Mouse (Mus musculus) cerebellum, adult 11-12 months (tissue): ENCODE measurements around the gene Mark4.
A peak's percentile ranks its signal among the peaks of the same experiment; 100 is the strongest.

Source experiments
- DNase-seq: peaks from one replicate; pipeline ENCODE4 v3.0.0; 2022

The Mark4 gene

GRCm38 (mm10) chr7:19432475-19432874 is 26.1 kb downstream of the Mark4 start:
- no peak for DNase-seq

- no peak for DNase-seq
These were observed 28.2 kb downstream of the Mark4 start for GRCm38 (mm10) chr7:19430402-19430801.

GRCm38 (mm10) chr7:19429726-19430125 is 28.9 kb downstream of the Mark4 start:
- peak; percentile 55 for DNase-seq

GRCm38 (mm10) chr7:19427999-19428650 is 30.5 kb downstream of the Mark4 start:
- no peak for DNase-seq

GRCm38 (mm10) chr7:19426888-19427287 is 31.7 kb downstream of the Mark4 start:
- DNase-seq: no peak

GRCm38 (mm10) chr7:19426349-19426748 is 32.3 kb downstream of the Mark4 start:
- DNase-seq: no peak

GRCm38 (mm10) chr7:19424051-19424450 is 34.6 kb downstream of the Mark4 start:
- no peak for DNase-seq

GRCm38 (mm10) chr7:19423083-19423482 is 35.5 kb downstream of the Mark4 start:
- no peak for DNase-seq

GRCm38 (mm10) chr7:19420821-19421636 is 37.6 kb downstream of the Mark4 start:
- peak; percentile 87 for DNase-seq

- no peak for DNase-seq
These were observed 38.5 kb downstream of the Mark4 start for GRCm38 (mm10) chr7:19420121-19420520.

- no peak for DNase-seq
These were observed 42.0 kb downstream of the Mark4 start for GRCm38 (mm10) chr7:19416590-19416989.

GRCm38 (mm10) chr7:19413525-19413924 is 45.1 kb downstream of the Mark4 start:
- DNase-seq: no peak

GRCm38 (mm10) chr7:19411783-19412182 is 46.8 kb downstream of the Mark4 start:
- no peak for DNase-seq

GRCm38 (mm10) chr7:19410766-19411344 is 47.8 kb downstream of the Mark4 start:
- no peak for DNase-seq

- DNase-seq: no peak
These were observed 48.9 kb downstream of the Mark4 start for GRCm38 (mm10) chr7:19409753-19410152.

GRCm38 (mm10) chr7:19405417-19405816 is 53.2 kb downstream of the Mark4 start:
- peak; percentile 65 for DNase-seq

GRCm38 (mm10) chr7:19404476-19404875 is 54.1 kb downstream of the Mark4 start, which contains the start of gene Ckm:
Gene Ckm (plus strand): TSS chr7:19404776.
- no peak for DNase-seq

GRCm38 (mm10) chr7:19403731-19404296 is 54.8 kb downstream of the Mark4 start, which contains the start of gene Klc3:
Gene Klc3 (minus strand): TSS chr7:19404104.
- no peak for DNase-seq

- DNase-seq: no peak
These were observed 56.0 kb downstream of the Mark4 start for GRCm38 (mm10) chr7:19402535-19403112.

- DNase-seq: no peak
These were observed 57.7 kb downstream of the Mark4 start for GRCm38 (mm10) chr7:19400946-19401345.

- no peak for DNase-seq
These were observed 58.9 kb downstream of the Mark4 start for GRCm38 (mm10) chr7:19399496-19400280.

GRCm38 (mm10) chr7:19394484-19394883 is 64.1 kb downstream of the Mark4 start:
- no peak for DNase-seq
